Mouse (Mus musculus) lung, embryonic 14.5 days (tissue): ENCODE data around the gene Hdac7. TPM values are rescaled to one million over a fixed set of nuclear protein-coding genes. Genes with fewer than 3 reads are reported as not detected.

Experiments used
- ATAC-seq: fragments of 200-750 bp; cut with Nextera tagmentation; 2 replicates; pipeline ENCODE4 v1.8.0; 2017; ENCODE audit warnings: mild to moderate bottlenecking, moderate TSS enrichment, moderate library complexity; ENCODE audit not compliant: insufficient read depth
- DNase-seq: peaks from one replicate; pipeline ENCODE4 v3.0.0-alpha.2; 2015
- H3K27ac ChIP-seq: fragments of 300-500 bp; sonication (generic); 2 replicates; pipeline ENCODE4 v1.5.1; 2014; ENCODE audit warnings: low read depth, mild to moderate bottlenecking, moderate library complexity
- H3K27me3 ChIP-seq: fragments of 300-500 bp; sonication (generic); 2 replicates; pipeline ENCODE4 v1.6.1; 2014; ENCODE audit warnings: low read length, control low read depth; ENCODE audit not compliant: insufficient read depth
- H3K36me3 ChIP-seq: fragments of 300-500 bp; sonication (generic); 2 replicates; pipeline ENCODE4 v1.6.1; 2014; ENCODE audit warnings: control low read depth; ENCODE audit not compliant: insufficient read depth
- H3K4me1 ChIP-seq: fragments of 300-500 bp; sonication (generic); 2 replicates; pipeline ENCODE4 v1.6.1; 2014; ENCODE audit warnings: antibody characterized with exemption, control low read depth; ENCODE audit not compliant: insufficient read depth
- H3K4me2 ChIP-seq: fragments of 300-500 bp; sonication (generic); 2 replicates; pipeline ENCODE4 v1.6.1; 2014; ENCODE audit warnings: mild to moderate bottlenecking
- H3K4me3 ChIP-seq: fragments of 300-500 bp; sonication (generic); 2 replicates; pipeline ENCODE4 v1.5.1; 2014; ENCODE audit warnings: low read depth, low read length
- H3K9ac ChIP-seq: fragments of 300-500 bp; sonication (generic); 2 replicates; pipeline ENCODE4 v1.6.1; 2014
- H3K9me3 ChIP-seq: fragments of 300-500 bp; sonication (generic); 2 replicates; pipeline ENCODE4 v1.6.1; 2016; ENCODE audit warnings: low read depth, low read length, control low read depth
- CTCF ChIP-seq: IDR thresholded peaks from 2 replicates; pipeline ENCODE4 v1.5.1; 2016; ENCODE audit warnings: antibody characterized with exemption, low read depth
- WGBS: fragments of 180-500 bp; shearing (Covaris S2); extraction: QIAGEN DNeasy Blood & Tissue Kit; methylation state at CpG from one replicate; pipeline ENCODE4 v1.1.7; 2014; 5-methylcytosine and 5-hydroxymethylcytosine counted together
- polyA plus RNA-seq: library from polyadenylated mRNA; unstranded; fragments of >200 nt; fragmentation: Nextera tagmentation; extraction: Ambion mirVana; gene quantifications from 2 replicates; pipeline ENCODE4 v1.2.1, GENCODE M21; 2014

Gene Hdac7
- polyA plus RNA-seq, 1 experiment from 2014 or later: 51.2 TPM

DNA sequence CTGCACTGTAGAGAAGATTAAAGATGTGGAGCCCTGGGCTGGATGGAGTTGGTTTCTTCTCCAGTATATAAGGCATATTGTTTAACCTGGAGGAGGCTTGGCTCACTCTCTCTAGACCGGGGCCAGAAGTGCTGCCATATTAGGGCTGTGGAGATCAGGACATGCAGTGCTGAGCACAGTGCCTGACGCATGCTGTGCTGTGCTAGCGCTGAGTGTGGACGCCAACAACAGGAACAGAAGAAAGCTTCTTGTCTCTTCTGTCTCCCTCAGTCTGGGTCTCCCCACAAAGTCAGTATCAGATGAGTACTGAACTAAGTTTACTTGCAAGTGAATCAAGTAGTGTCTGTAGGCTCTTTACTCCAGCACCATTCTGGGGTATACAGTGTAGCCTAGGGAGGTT is 4.8 kb downstream of the Hdac7 start:
- DNase-seq (no peak), ATAC-seq (no peak)
- no peak for TF ChIP-seq CTCF
- H3K9ac ChIP-seq: no peak overlapping the region
- H3K4me2 ChIP-seq: no peak overlapping the region
- WGBS: 73% methylated on average over 4 of the region's 4 CpGs
- no peaks in the 10 kb centered on the region for H3K36me3 ChIP-seq
- peak overlapping the region; percentile 77; the same call in 1 of the 2 replicates for H3K27ac ChIP-seq
- no peaks in the 10 kb centered on the region for H3K27me3 ChIP-seq
- H3K9me3 ChIP-seq: no peaks in the 10 kb centered on the region
- H3K4me3 ChIP-seq: no peak overlapping the region
- H3K4me1 ChIP-seq: peaks cover 34% of the 10 kb centered on the region

GRCm38 (mm10) chr15:97839012-97839411 is 5.3 kb downstream of the Hdac7 start:
- ATAC-seq: no peak
- no peaks in the 10 kb centered on the region for H3K36me3 ChIP-seq
- H3K27ac ChIP-seq: peak overlapping the region; percentile 77; the same call in 1 of the 2 replicates
- H3K4me1 ChIP-seq: peaks cover 34% of the 10 kb centered on the region
- H3K4me2 ChIP-seq: no peak overlapping the region
- WGBS: 97% methylated on average over 2 of the region's 2 CpGs
- no peak for DNase-seq
- H3K9ac ChIP-seq: no peak overlapping the region
- no peak for TF ChIP-seq CTCF
- no peaks in the 10 kb centered on the region for H3K27me3 ChIP-seq
- no peak overlapping the region for H3K4me3 ChIP-seq
- no peaks in the 10 kb centered on the region for H3K9me3 ChIP-seq

- Histone ChIP-seq H3K27me3 (no peaks in the 10 kb centered on the region), H3K9me3 (no peaks in the 10 kb centered on the region), H3K9ac (no peak overlapping the region), H3K27ac (peak overlapping the region; percentile 82; the same call in 1 of the 2 replicates), H3K4me2 (no peak overlapping the region), H3K4me1 (peaks cover 34% of the 10 kb centered on the region), H3K4me3 (no peak overlapping the region), H3K36me3 (no peaks in the 10 kb centered on the region)
- DNase-seq (no peak), ATAC-seq (no peak)
- WGBS: 91% methylated on average over 4 of the region's 4 CpGs
- no peak for TF ChIP-seq CTCF
Observed at GRCm38 (mm10) chr15:97838395-97838794, 5.9 kb downstream of the Hdac7 start.

DNA sequence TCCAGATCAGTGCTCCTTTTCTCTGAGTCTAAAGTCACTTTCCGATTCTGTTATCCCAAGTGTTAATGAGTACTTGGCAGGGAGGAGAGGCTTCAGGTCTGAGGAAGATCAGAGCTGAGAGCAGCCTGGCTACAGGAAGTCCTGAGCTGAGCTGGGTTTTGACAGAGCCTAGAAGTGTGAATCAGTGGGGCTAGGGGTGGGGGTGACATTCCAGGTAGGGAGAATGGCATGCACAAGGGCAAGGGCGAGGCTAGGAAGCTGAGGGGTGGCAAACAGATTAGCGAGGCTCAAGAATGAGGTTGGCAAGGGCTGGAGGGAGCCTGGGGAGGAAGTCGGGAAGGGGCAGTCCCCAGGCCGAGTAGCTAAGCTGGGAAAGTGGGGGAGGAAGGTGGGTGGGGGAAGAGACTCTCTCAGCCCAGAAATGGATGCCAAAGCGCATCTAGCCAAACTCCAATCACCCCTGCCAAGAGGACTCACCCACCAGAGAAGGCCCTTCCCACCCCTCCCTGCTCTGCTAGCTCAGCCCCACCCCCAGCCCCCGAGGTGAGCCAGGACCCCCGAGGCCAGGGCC is 6.7 kb downstream of the Hdac7 start:
- TF ChIP-seq CTCF: no peak
- Histone ChIP-seq H3K4me3 (no peak overlapping the region), H3K4me2 (peak overlapping the region; percentile 27; the same call in 1 of the 2 replicates), H3K27me3 (no peaks in the 10 kb centered on the region), H3K4me1 (peaks cover 36% of the 10 kb centered on the region), H3K9ac (no peak overlapping the region), H3K27ac (peak overlapping the region; percentile 82), H3K36me3 (no peaks in the 10 kb centered on the region), H3K9me3 (no peaks in the 10 kb centered on the region)
- DNase-seq (peak; percentile 57), ATAC-seq (peak; percentile 45)
- WGBS: 4% methylated on average over 8 of the region's 8 CpGs

DNA sequence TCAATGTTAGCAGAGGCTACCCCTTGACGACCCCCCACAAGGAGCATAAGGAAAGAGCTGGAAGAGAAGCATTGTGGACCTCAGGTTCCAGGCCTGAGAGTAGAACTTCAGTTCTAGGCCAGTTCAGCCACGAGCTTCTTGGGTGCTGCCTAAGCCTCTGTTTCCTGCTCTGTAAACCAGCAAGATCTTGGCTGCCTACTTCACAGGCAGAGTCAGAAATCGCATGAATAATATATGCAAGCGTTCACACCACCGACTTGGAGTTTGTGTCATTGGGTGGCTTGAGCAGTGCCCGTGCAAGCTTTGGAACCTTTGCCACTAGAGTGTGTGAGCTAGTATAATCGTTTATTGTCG is 7.4 kb downstream of the Hdac7 start:
- Histone ChIP-seq H3K9ac (no peak overlapping the region), H3K27ac (peak overlapping the region; percentile 82), H3K27me3 (no peaks in the 10 kb centered on the region), H3K9me3 (no peaks in the 10 kb centered on the region), H3K4me2 (no peak overlapping the region), H3K4me3 (no peak overlapping the region), H3K36me3 (no peaks in the 10 kb centered on the region), H3K4me1 (peaks cover 38% of the 10 kb centered on the region)
- 52% methylated on average over 8 of the region's 8 CpGs for WGBS
- no peak for TF ChIP-seq CTCF
- ATAC-seq (no peak), DNase-seq (no peak)

DNA sequence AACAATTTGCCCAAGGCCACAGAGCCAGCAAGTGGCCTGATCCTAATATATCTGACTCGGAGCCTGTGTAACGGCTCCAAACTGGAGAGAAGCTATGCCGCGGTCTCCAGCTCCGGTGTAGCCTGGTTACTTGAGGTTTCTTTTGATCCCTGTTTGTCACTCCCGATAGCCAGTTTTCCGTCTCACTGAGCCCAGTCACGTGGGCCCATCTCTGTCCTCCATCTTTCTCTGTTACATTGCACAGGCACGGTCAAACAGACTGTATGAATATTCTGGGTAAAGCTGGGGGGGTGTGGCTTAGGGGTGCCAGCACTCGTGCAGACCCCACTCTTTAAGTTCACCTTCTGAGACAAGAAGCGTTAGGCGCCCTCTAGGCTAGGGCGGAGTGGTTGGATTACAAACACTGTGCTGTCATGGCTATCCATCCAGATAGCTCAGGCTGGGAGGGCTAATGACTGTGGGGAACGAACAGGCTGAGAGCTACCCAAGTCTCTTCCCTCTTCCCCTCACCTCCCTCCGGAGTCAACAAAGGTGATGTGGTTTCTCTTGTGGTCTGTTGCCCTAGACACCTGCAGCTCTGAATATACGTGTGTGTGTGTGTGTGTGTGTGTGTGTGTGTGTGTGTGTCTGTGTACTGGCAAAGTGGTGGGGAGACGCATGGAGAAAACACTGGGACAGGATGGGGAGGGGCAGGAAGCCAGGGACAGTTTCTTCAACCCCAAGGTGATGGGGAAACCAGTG is 8.0 kb downstream of the Hdac7 start:
- Histone ChIP-seq H3K4me1 (peaks cover 38% of the 10 kb centered on the region), H3K27ac (peak overlapping the region; percentile 15; the same call in 1 of the 2 replicates)
- whole genome bisulfite sequencing: 43% methylated on average over 17 of the region's 17 CpGs

GRCm38 (mm10) chr15:97832764-97833479 is 11.4 kb downstream of the Hdac7 start:
- no peaks in the 10 kb centered on the region for H3K9me3 ChIP-seq
- ATAC-seq (no peak), DNase-seq (no peak)
- no peak for TF ChIP-seq CTCF
- 64% methylated on average over 9 of the region's 9 CpGs for WGBS
- no peak overlapping the region for H3K9ac ChIP-seq
- H3K4me1 ChIP-seq: peaks cover 40% of the 10 kb centered on the region
- H3K36me3 ChIP-seq: no peaks in the 10 kb centered on the region
- no peaks in the 10 kb centered on the region for H3K27me3 ChIP-seq
- H3K4me2 ChIP-seq: peak overlapping the region; percentile 87
- H3K27ac ChIP-seq: peak overlapping the region; percentile 98; the same call in 1 of the 2 replicates
- no peak overlapping the region for H3K4me3 ChIP-seq

More for the DNA sequence above, 8.0 kb downstream of the Hdac7 start:
- Histone ChIP-seq H3K9me3 (no peaks in the 10 kb centered on the region), H3K36me3 (no peaks in the 10 kb centered on the region), H3K4me3 (no peak overlapping the region), H3K27me3 (no peaks in the 10 kb centered on the region), H3K4me2 (no peak overlapping the region), H3K9ac (no peak overlapping the region)
- no peak for DNase-seq
- TF ChIP-seq CTCF: no peak
- ATAC-seq: no peak
